Mouse (Mus musculus) liver, embryonic 15.5 days (tissue): ENCODE data around the gene Fgfr2. TPM values are rescaled to one million over a fixed set of nuclear protein-coding genes. Genes with fewer than 3 reads are reported as not detected.

ENCODE experiments used
- ATAC-seq: fragments of 200-750 bp; cut with Nextera tagmentation; 2 replicates; pipeline ENCODE4 v1.8.0; 2017; ENCODE audit warnings: moderate number of reproducible peaks, mild to moderate bottlenecking, moderate library complexity; ENCODE audit not compliant: insufficient read depth
- H3K27ac ChIP-seq: fragments of 300-500 bp; sonication (generic); replicated peaks from 2 replicates; pipeline ENCODE4 v1.5.1; 2015; ENCODE audit warnings: mild to moderate bottlenecking, inconsistent platforms
- H3K27me3 ChIP-seq: fragments of 300-500 bp; sonication (generic); 2 replicates; pipeline ENCODE4 v1.6.1; 2015; ENCODE audit warnings: mild to moderate bottlenecking, inconsistent platforms
- H3K36me3 ChIP-seq: fragments of 300-500 bp; sonication (generic); replicated peaks from 2 replicates; pipeline ENCODE4 v1.6.1; 2015; ENCODE audit warnings: moderate library complexity, mild to moderate bottlenecking, inconsistent platforms
- H3K4me1 ChIP-seq: fragments of 300-500 bp; sonication (generic); replicated peaks from 2 replicates; pipeline ENCODE4 v1.6.1; 2015; ENCODE audit warnings: inconsistent platforms
- H3K4me2 ChIP-seq: fragments of 300-500 bp; sonication (generic); 2 replicates; pipeline ENCODE4 v1.6.1; 2015; ENCODE audit warnings: moderate library complexity, mild to moderate bottlenecking, inconsistent platforms
- H3K4me3 ChIP-seq: fragments of 300-500 bp; sonication (generic); replicated peaks from 2 replicates; pipeline ENCODE4 v1.5.1; 2015; ENCODE audit warnings: mild to moderate bottlenecking, inconsistent platforms
- H3K9ac ChIP-seq: fragments of 300-500 bp; sonication (generic); 2 replicates; pipeline ENCODE4 v1.6.1; 2015; ENCODE audit warnings: moderate library complexity, mild to moderate bottlenecking, inconsistent platforms
- H3K9me3 ChIP-seq: fragments of 300-500 bp; sonication (generic); replicated peaks from 2 replicates; pipeline ENCODE4 v1.6.1; 2016; ENCODE audit warnings: inconsistent platforms
- WGBS: fragments of 180-500 bp; shearing (Covaris S2); methylation state at CpG from one replicate; pipeline ENCODE4 v1.1.7; 2015; ENCODE audit warnings: mixed read lengths; ENCODE audit not compliant: insufficient replicate concordance; 5-methylcytosine and 5-hydroxymethylcytosine counted together
- polyA plus RNA-seq: library from polyadenylated mRNA; unstranded; fragments of >200 nt; fragmentation: Nextera tagmentation; extraction: Ambion mirVana; gene quantifications from 2 replicates; pipeline ENCODE4 v1.2.1, GENCODE M21; 2015

Gene Fgfr2
- polyA plus RNA-seq, 1 experiment from 2014 or later, result 10.5 TPM

- Histone ChIP-seq H3K27ac (no peak overlapping the region), H3K9me3 (no peaks in the 10 kb centered on the region), H3K27me3 (no peaks in the 10 kb centered on the region), H3K4me3 (no peak overlapping the region), H3K4me1 (no peaks in the 10 kb centered on the region), H3K9ac (no peak overlapping the region), H3K4me2 (no peak overlapping the region), H3K36me3 (peaks cover 8% of the 10 kb centered on the region; the same call in 1 of the 2 replicates)
- WGBS, result 66% methylated on average over 5 of the region's 5 CpGs
- no peak for ATAC-seq
Observed at GRCm38 (mm10) chr7:130183960-130184359, 2939.2 kb downstream of the Fgfr2 start.

GRCm38 (mm10) chr7:130182551-130182950 is 2940.6 kb downstream of the Fgfr2 start:
- ATAC-seq, result no peak
- no peak overlapping the region for H3K4me3 ChIP-seq
- no peaks in the 10 kb centered on the region for H3K27me3 ChIP-seq
- peaks cover 8% of the 10 kb centered on the region; the same call in 1 of the 2 replicates for H3K36me3 ChIP-seq
- 42% methylated on average over 18 of the region's 18 CpGs for WGBS
- H3K4me1 ChIP-seq, result no peaks in the 10 kb centered on the region
- H3K27ac ChIP-seq, result no peak overlapping the region
- no peak overlapping the region for H3K9ac ChIP-seq
- H3K4me2 ChIP-seq, result no peak overlapping the region
- no peaks in the 10 kb centered on the region for H3K9me3 ChIP-seq

- Histone ChIP-seq H3K9ac (no peak overlapping the region), H3K4me2 (no peak overlapping the region), H3K4me1 (no peaks in the 10 kb centered on the region), H3K4me3 (no peak overlapping the region), H3K9me3 (no peaks in the 10 kb centered on the region), H3K27ac (no peak overlapping the region), H3K36me3 (0 out of 2 replicates have a peak, but pooled peaks cover 4% of the 10 kb centered on the region), H3K27me3 (no peaks in the 10 kb centered on the region)
- 38% methylated on average over 3 of the region's 3 CpGs for WGBS
- ATAC-seq, result no peak
Observed at GRCm38 (mm10) chr7:130178991-130179390, 2944.2 kb downstream of the Fgfr2 start.

DNA sequence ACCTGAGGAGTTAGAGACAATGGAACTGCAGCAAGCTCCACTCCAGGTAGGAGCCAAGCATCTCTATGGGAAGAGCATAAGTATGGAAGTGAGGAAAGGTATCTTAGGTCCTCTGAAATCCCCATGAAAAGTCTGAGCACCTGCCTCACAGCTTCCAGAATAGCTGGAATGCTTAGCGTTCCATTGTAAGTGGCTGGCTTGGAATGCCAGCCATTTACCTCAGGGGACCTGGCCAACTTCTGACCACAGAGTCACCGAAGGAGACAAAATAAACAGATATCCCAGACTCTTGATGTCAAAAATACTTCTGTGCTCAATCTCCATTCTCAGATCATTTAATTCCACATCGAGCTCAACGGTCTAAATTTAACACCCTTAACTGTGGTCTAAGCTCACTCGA is 2946.1 kb downstream of the Fgfr2 start:
- no peak overlapping the region for H3K27ac ChIP-seq
- no peaks in the 10 kb centered on the region for H3K27me3 ChIP-seq
- no peak overlapping the region for H3K9ac ChIP-seq
- no peak overlapping the region for H3K4me2 ChIP-seq
- no peak for ATAC-seq
- H3K4me3 ChIP-seq, result no peak overlapping the region
- 57% methylated on average over 5 of the region's 5 CpGs for WGBS
- H3K4me1 ChIP-seq, result no peaks in the 10 kb centered on the region
- H3K9me3 ChIP-seq, result no peaks in the 10 kb centered on the region
- 0 out of 2 replicates have a peak, but pooled peaks cover 4% of the 10 kb centered on the region for H3K36me3 ChIP-seq

DNA sequence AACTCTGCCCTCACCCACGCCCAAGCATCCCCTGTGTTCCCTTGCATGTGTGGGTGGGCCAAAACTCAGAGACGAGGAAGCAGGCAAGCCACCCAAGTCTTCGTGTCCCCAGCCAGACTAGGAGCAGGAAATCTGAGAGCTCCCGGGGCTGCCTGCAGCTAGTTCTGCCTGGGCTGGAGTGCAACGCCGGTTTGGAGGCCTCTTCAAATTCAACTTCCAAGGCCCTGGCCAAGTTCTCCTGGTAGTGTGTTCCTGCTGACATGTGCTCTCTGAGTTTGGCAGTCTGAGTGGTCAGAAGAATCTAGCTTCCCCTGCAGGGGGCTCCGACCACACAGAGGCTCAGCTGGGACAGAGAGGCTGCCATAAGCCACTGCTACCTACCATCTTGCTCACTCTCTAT is 2948.6 kb downstream of the Fgfr2 start:
- Histone ChIP-seq H3K27ac (no peak overlapping the region), H3K9me3 (no peaks in the 10 kb centered on the region), H3K36me3 (peaks cover 4% of the 10 kb centered on the region; the same call in 1 of the 2 replicates), H3K4me2 (no peak overlapping the region), H3K9ac (no peak overlapping the region), H3K4me3 (no peak overlapping the region), H3K4me1 (no peaks in the 10 kb centered on the region), H3K27me3 (no peaks in the 10 kb centered on the region)
- no peak for ATAC-seq
- 48% methylated on average over 7 of the region's 7 CpGs for WGBS

GRCm38 (mm10) chr7:130173914-130174313 is 2949.2 kb downstream of the Fgfr2 start:
- WGBS, result 53% methylated on average over 5 of the region's 5 CpGs
- H3K9me3 ChIP-seq, result no peaks in the 10 kb centered on the region
- no peak overlapping the region for H3K27ac ChIP-seq
- no peak overlapping the region for H3K4me3 ChIP-seq
- no peak overlapping the region for H3K4me2 ChIP-seq
- no peak for ATAC-seq
- no peak overlapping the region for H3K9ac ChIP-seq
- H3K27me3 ChIP-seq, result no peaks in the 10 kb centered on the region
- no peaks in the 10 kb centered on the region for H3K4me1 ChIP-seq
- peaks cover 4% of the 10 kb centered on the region; the same call in 1 of the 2 replicates for H3K36me3 ChIP-seq

- 53% methylated on average over 8 of the region's 8 CpGs for WGBS
- ATAC-seq, result no peak
- no peaks in the 10 kb centered on the region; the same call in 1 of the 2 replicates for H3K36me3 ChIP-seq
- no peak overlapping the region for H3K4me2 ChIP-seq
- no peaks in the 10 kb centered on the region for H3K4me1 ChIP-seq
- H3K27me3 ChIP-seq, result no peaks in the 10 kb centered on the region
- no peak overlapping the region for H3K9ac ChIP-seq
- H3K9me3 ChIP-seq, result no peaks in the 10 kb centered on the region
- H3K4me3 ChIP-seq, result no peak overlapping the region
- H3K27ac ChIP-seq, result no peak overlapping the region
Observed at GRCm38 (mm10) chr7:130170144-130170543, 2953.0 kb downstream of the Fgfr2 start.

DNA sequence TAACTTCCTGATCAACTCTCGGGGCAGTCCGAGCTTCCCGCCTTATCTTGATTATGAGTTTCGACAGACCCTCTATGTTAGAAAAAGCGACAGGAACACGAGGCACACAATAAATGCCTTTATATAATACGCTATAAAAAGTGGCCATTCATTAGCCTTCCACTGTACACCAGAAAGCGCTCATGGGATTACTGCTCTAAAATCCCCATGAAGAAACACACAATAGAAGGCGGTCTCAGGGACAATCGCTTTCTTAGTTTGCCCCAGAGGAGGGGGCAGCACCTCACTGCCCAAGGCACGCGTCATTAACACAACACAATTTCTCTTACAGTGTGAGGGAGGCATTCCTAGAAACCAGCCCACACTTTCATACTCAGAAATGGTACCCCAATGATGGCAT is 2954.9 kb downstream of the Fgfr2 start:
- Histone ChIP-seq H3K36me3 (no peaks in the 10 kb centered on the region; the same call in 1 of the 2 replicates), H3K4me2 (no peak overlapping the region), H3K9ac (no peak overlapping the region), H3K4me3 (no peak overlapping the region), H3K27ac (no peak overlapping the region), H3K9me3 (no peaks in the 10 kb centered on the region), H3K27me3 (no peaks in the 10 kb centered on the region), H3K4me1 (no peaks in the 10 kb centered on the region)
- no peak for ATAC-seq
- 65% methylated on average over 12 of the region's 12 CpGs for WGBS

DNA sequence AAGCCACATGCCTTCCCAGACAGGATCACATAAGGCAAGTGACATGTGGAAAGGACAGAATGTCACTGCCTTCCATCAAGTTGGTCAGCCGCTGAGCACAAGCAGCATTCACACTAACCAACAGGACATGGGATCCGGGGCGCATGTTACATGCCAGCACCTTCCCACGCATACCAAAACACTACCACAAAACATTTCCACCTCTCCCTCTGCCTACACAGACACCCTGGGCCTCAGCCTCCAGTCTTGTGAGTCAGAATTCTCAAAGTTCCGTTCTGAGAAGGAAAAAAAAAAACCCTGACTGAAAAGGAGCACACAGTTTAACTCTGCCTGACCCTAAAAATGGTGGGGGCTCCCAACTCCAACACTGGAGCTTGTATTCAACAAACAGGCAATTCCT is 2955.9 kb downstream of the Fgfr2 start:
- Histone ChIP-seq H3K9ac (no peak overlapping the region), H3K9me3 (no peaks in the 10 kb centered on the region), H3K4me2 (no peak overlapping the region), H3K27me3 (no peaks in the 10 kb centered on the region), H3K4me3 (no peak overlapping the region), H3K36me3 (no peaks in the 10 kb centered on the region; the same call in 1 of the 2 replicates), H3K4me1 (no peaks in the 10 kb centered on the region), H3K27ac (no peak overlapping the region)
- 70% methylated on average over 5 of the region's 5 CpGs for WGBS
- ATAC-seq, result no peak

GRCm38 (mm10) chr7:130166190-130166589 is 2957.0 kb downstream of the Fgfr2 start:
- ATAC-seq, result no peak
- Histone ChIP-seq H3K27me3 (no peaks in the 10 kb centered on the region), H3K27ac (no peak overlapping the region), H3K9me3 (no peaks in the 10 kb centered on the region), H3K4me3 (no peak overlapping the region), H3K4me2 (no peak overlapping the region), H3K36me3 (no peaks in the 10 kb centered on the region; the same call in 1 of the 2 replicates), H3K4me1 (no peaks in the 10 kb centered on the region), H3K9ac (no peak overlapping the region)
- 61% methylated on average over 4 of the region's 4 CpGs for WGBS

GRCm38 (mm10) chr7:130165408-130165807 is 2957.7 kb downstream of the Fgfr2 start:
- Histone ChIP-seq H3K36me3 (no peaks in the 10 kb centered on the region), H3K4me3 (no peak overlapping the region), H3K9ac (no peak overlapping the region), H3K27ac (no peak overlapping the region), H3K27me3 (no peaks in the 10 kb centered on the region), H3K4me2 (no peak overlapping the region), H3K9me3 (no peaks in the 10 kb centered on the region), H3K4me1 (no peaks in the 10 kb centered on the region)
- WGBS, result 51% methylated on average over 3 of the region's 3 CpGs
- no peak for ATAC-seq

DNA sequence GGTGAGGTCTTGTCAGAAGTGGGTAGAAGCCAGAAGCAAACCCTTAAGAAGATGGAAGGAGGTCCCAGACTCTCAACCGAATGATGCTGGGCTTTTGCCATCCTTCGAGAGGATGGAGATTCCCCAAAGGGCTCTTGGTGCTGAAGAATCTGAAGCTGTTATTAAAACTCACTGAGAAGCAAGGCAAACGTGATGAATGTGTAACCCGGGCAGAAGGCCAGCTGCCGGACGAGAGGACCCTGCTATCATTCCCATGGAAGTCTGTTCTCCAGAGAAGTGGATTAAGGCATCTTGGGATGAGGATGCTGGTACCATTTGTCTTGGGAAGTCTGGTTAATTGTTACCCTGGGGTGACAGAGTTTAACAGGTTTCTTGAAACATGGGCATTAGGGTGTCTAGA is 2960.4 kb downstream of the Fgfr2 start:
- Histone ChIP-seq H3K4me3 (no peak overlapping the region), H3K27me3 (no peaks in the 10 kb centered on the region), H3K9me3 (no peaks in the 10 kb centered on the region), H3K36me3 (no peaks in the 10 kb centered on the region), H3K9ac (no peak overlapping the region), H3K27ac (no peak overlapping the region), H3K4me1 (no peaks in the 10 kb centered on the region), H3K4me2 (no peak overlapping the region)
- WGBS, result 62% methylated on average over 6 of the region's 6 CpGs
- no peak for ATAC-seq
